Mouse (Mus musculus): ENCODE measurements around the gene Pde7b.

DNA sequence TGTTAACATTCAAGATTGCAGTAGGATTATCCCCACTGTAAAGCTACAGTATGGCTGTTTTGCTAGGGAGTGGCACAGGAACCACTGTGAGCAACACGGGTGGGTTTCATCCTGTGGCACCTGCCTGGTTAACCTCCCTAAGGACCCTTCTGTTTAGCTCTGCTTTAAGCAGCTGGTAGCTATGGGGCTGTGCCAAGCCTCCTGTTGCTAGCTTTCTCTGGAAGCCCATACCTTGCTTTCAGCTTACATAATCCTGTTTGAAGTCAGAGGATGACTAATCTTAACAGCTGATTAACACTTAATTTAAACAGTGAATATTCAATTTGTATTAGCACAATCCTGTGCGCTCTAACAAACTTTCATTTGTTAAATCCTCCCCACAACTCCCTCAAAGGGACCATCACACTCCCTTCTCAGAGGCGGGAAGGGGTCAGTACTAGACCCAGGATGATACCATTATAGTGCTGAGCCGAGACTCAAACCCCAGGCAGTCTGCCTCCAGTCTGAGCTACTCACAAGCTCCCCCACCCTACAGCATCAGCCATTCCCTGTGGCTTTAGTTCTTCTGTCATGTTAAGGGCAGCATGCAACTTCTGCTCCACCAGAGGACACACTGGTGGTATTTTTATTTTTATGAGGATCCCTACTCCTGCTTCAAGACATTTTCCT, 362.3 kb downstream of the Pde7b start:
- TF ChIP-seq CTCF (IDR thresholded peaks at IDR 0.05; ENCODE audit: low read depth, low read length) (no peak), GATA1 (IDR thresholded peaks at IDR 0.05; ENCODE audit: borderline replicate concordance, low read length) (no peak), POLR2AphosphoS5 (IDR thresholded peaks at IDR 0.05; ENCODE audit: insufficient replicate concordance, low read depth, low read length) (no peak), TAL1 (conservative IDR thresholded peaks at IDR 0.05; ENCODE audit: low read depth, low read length) (no peak)
